Mouse (Mus musculus) olfactory bulb, adult 2 months (tissue): ENCODE data around the gene Nek5.

Source experiments
- CTCF ChIP-seq: fragments of 200-500 bp; IDR thresholded peaks from 2 replicates; pipeline ENCODE4 v1.5.1; 2012; ENCODE audit warnings: low read depth, mild to moderate bottlenecking, low read length, moderate library complexity; ENCODE audit not compliant: insufficient read depth
- POLR2A ChIP-seq: fragments of 200-500 bp; IDR thresholded peaks from 2 replicates; pipeline ENCODE4 v1.6.1; 2012; ENCODE audit warnings: mild to moderate bottlenecking, low read depth, low read length, moderate library complexity; ENCODE audit not compliant: insufficient read depth

GRCm38 (mm10) chr8:22148367-22148740 lies 23.5 kb upstream of the Nek5 start:
- TF ChIP-seq CTCF (no peak), POLR2A (no peak)
